Mouse (Mus musculus) hindbrain, embryonic 10.5 days (tissue): Measurements from ENCODE around the gene Rbmxl1. TPM values are rescaled to one million over a fixed set of nuclear protein-coding genes. Genes with fewer than 3 reads are reported as not detected.
A peak's percentile ranks its signal among the peaks of the same experiment; 100 is the strongest.
"Not testable (repeated sequence)": the region's sequence is repeated elsewhere in the genome, so short reads cannot be mapped to it uniquely, and the experiment has no call there.

Experiments used
- DNase-seq: peaks from one replicate; pipeline ENCODE4 v3.0.0-alpha.2; 2017; ENCODE audit warnings: low spot score
- H3K27ac ChIP-seq: fragments of 300-500 bp; sonication (generic); 2 replicates; pipeline ENCODE4 v1.5.1; 2016; ENCODE audit warnings: mild to moderate bottlenecking, moderate library complexity
- H3K27me3 ChIP-seq: fragments of 300-500 bp; sonication (generic); 2 replicates; pipeline ENCODE4 v1.6.1; 2016; ENCODE audit warnings: mild to moderate bottlenecking; ENCODE audit not compliant: poor library complexity, insufficient read depth, severe bottlenecking
- H3K36me3 ChIP-seq: fragments of 300-500 bp; sonication (generic); 2 replicates; pipeline ENCODE4 v1.6.1; 2016; ENCODE audit warnings: mild to moderate bottlenecking, moderate library complexity
- H3K4me1 ChIP-seq: fragments of 300-500 bp; sonication (generic); replicated peaks from 2 replicates; pipeline ENCODE4 v1.6.1; 2016; ENCODE audit warnings: mild to moderate bottlenecking
- H3K4me3 ChIP-seq: fragments of 300-500 bp; sonication (generic); 2 replicates; pipeline ENCODE4 v1.5.1; 2016; ENCODE audit warnings: mild to moderate bottlenecking, moderate library complexity
- H3K9me3 ChIP-seq: fragments of 300-500 bp; sonication (generic); 2 replicates; pipeline ENCODE4 v1.6.1; 2016; ENCODE audit warnings: mild to moderate bottlenecking, moderate library complexity
- WGBS: fragments of 180-500 bp; shearing (Covaris S2); methylation state at CpG from one replicate; pipeline ENCODE4 v1.1.7; 2016; 5-methylcytosine and 5-hydroxymethylcytosine counted together
- polyA plus RNA-seq: library from polyadenylated mRNA; unstranded; fragments of >200 nt; fragmentation: Nextera tagmentation; extraction: Ambion mirVana; gene quantifications from 2 replicates; pipeline ENCODE4 v1.2.1, GENCODE M21; 2016

Gene Rbmxl1
- polyA plus RNA-seq, 1 experiment from 2014 or later: 311 TPM

GRCm38 (mm10) chr8:78515132-78515531, 6.4 kb upstream of the Rbmxl1 start:
- no peaks in the 10 kb centered on the region for H3K27me3 ChIP-seq
- peaks cover 9% of the 10 kb centered on the region for H3K4me1 ChIP-seq
- WGBS: 91% methylated on average over 3 of the region's 3 CpGs
- DNase-seq: no peak
- H3K4me3 ChIP-seq: no peak overlapping the region
- no peak overlapping the region for H3K27ac ChIP-seq
- H3K36me3 ChIP-seq: peaks cover 41% of the 10 kb centered on the region
- H3K9me3 ChIP-seq: no peaks in the 10 kb centered on the region

GRCm38 (mm10) chr8:78514706-78515105, 6.0 kb upstream of the Rbmxl1 start:
- H3K4me1 ChIP-seq: peaks cover 12% of the 10 kb centered on the region
- no peak overlapping the region for H3K4me3 ChIP-seq
- H3K36me3 ChIP-seq: peaks cover 41% of the 10 kb centered on the region
- no peak for DNase-seq
- WGBS: 92% methylated on average over 1 of the region's 1 CpGs
- H3K27ac ChIP-seq: no peak overlapping the region
- H3K27me3 ChIP-seq: no peaks in the 10 kb centered on the region
- H3K9me3 ChIP-seq: no peaks in the 10 kb centered on the region

GRCm38 (mm10) chr8:78513106-78513505, 4.4 kb upstream of the Rbmxl1 start:
- no peak for DNase-seq
- Histone ChIP-seq H3K9me3 (no peaks in the 10 kb centered on the region), H3K36me3 (peaks cover 39% of the 10 kb centered on the region), H3K27ac (no peak overlapping the region), H3K4me3 (no peak overlapping the region), H3K4me1 (peaks cover 12% of the 10 kb centered on the region), H3K27me3 (no peaks in the 10 kb centered on the region)
- 82% methylated on average over 4 of the region's 4 CpGs for WGBS

- Histone ChIP-seq H3K9me3 (peaks cover 4% of the 10 kb centered on the region; the same call in 1 of the 2 replicates), H3K36me3 (peaks cover 31% of the 10 kb centered on the region), H3K27ac (no peak overlapping the region), H3K4me3 (peak overlapping the region; percentile 77; the same call in 1 of the 2 replicates), H3K27me3 (no peaks in the 10 kb centered on the region), H3K4me1 (peaks cover 18% of the 10 kb centered on the region)
- DNase-seq: no peak
- 71% methylated on average over 3 of the region's 3 CpGs for WGBS
Measured at GRCm38 (mm10) chr8:78510926-78511325, 2.2 kb upstream of the Rbmxl1 start.

GRCm38 (mm10) chr8:78510094-78510493, 1.4 kb upstream of the Rbmxl1 start:
- under 1% methylated on average over 11 of the region's 11 CpGs for WGBS
- peaks cover 18% of the 10 kb centered on the region for H3K4me1 ChIP-seq
- H3K4me3 ChIP-seq: peak overlapping the region; percentile 77
- peak overlapping the region; percentile 100 for H3K27ac ChIP-seq
- DNase-seq: no peak
- H3K36me3 ChIP-seq: peaks cover 31% of the 10 kb centered on the region
- peaks cover 4% of the 10 kb centered on the region; the same call in 1 of the 2 replicates for H3K9me3 ChIP-seq
- H3K27me3 ChIP-seq: no peaks in the 10 kb centered on the region

GRCm38 (mm10) chr8:78509273-78510031, 754 bp upstream of the Rbmxl1 start, which contains the start of gene Slc10a7:
Gene Slc10a7, plus strand, starts transcription at chr8:78509346.
- no peaks in the 10 kb centered on the region for H3K27me3 ChIP-seq
- H3K4me3 ChIP-seq: peak within 1 kb of the TSS; percentile 77
- H3K9me3 ChIP-seq: peaks cover 4% of the 10 kb centered on the region; the same call in 1 of the 2 replicates
- peaks cover 37% of the 10 kb centered on the region for H3K36me3 ChIP-seq
- WGBS: under 1% methylated on average over 51 of the region's 51 CpGs
- peak; percentile 91 for DNase-seq
- H3K4me1 ChIP-seq: peaks cover 18% of the 10 kb centered on the region
- H3K27ac ChIP-seq: peak within 1 kb of the TSS; percentile 100

- peak overlapping the region; percentile 100 for H3K27ac ChIP-seq
- peak overlapping the region; percentile 77 for H3K4me3 ChIP-seq
- peaks cover 18% of the 10 kb centered on the region for H3K4me1 ChIP-seq
- no peaks in the 10 kb centered on the region for H3K27me3 ChIP-seq
- peaks cover 4% of the 10 kb centered on the region; the same call in 1 of the 2 replicates for H3K9me3 ChIP-seq
- WGBS: 1% methylated on average over 38 of the region's 38 CpGs
- H3K36me3 ChIP-seq: peaks cover 48% of the 10 kb centered on the region
- DNase-seq: peak; percentile 74
Measured at GRCm38 (mm10) chr8:78507979-78508718, 549 bp downstream of the Rbmxl1 start.

- DNase-seq: no peak
- H3K27me3 ChIP-seq: no peaks in the 10 kb centered on the region
- H3K4me1 ChIP-seq: peaks cover 5% of the 10 kb centered on the region; the same call in 1 of the 2 replicates
- peaks cover 4% of the 10 kb centered on the region; the same call in 1 of the 2 replicates for H3K9me3 ChIP-seq
- no peak overlapping the region for H3K4me3 ChIP-seq
- peaks cover 45% of the 10 kb centered on the region for H3K36me3 ChIP-seq
- WGBS: 72% methylated on average over 2 of the region's 2 CpGs
- no peak overlapping the region for H3K27ac ChIP-seq
Measured at GRCm38 (mm10) chr8:78502706-78503105, 6.0 kb downstream of the Rbmxl1 start.

GRCm38 (mm10) chr8:78496273-78496672, 12.4 kb downstream of the Rbmxl1 start:
- not testable (repeated sequence) for H3K9me3 ChIP-seq, H3K27ac ChIP-seq, DNase-seq, H3K27me3 ChIP-seq, H3K4me3 ChIP-seq, H3K4me1 ChIP-seq, H3K36me3 ChIP-seq
- 92% methylated on average over 3 of the region's 3 CpGs for WGBS

- Histone ChIP-seq H3K9me3 (no peaks in the 10 kb centered on the region), H3K4me1 (no peaks in the 10 kb centered on the region)
- WGBS: 45% methylated on average over 2 of the region's 2 CpGs
Measured at GRCm38 (mm10) chr8:78493031-78493430, 15.7 kb downstream of the Rbmxl1 start.

GRCm38 (mm10) chr8:78489733-78490132, 19.0 kb downstream of the Rbmxl1 start:
- Histone ChIP-seq H3K36me3 (no peaks in the 10 kb centered on the region), H3K4me3 (no peak overlapping the region), H3K27ac (no peak overlapping the region), H3K4me1 (no peaks in the 10 kb centered on the region), H3K27me3 (no peaks in the 10 kb centered on the region), H3K9me3 (no peaks in the 10 kb centered on the region)
- DNase-seq: no peak
- WGBS: 87% methylated on average over 3 of the region's 3 CpGs

More at GRCm38 (mm10) chr8:78493031-78493430, 15.7 kb downstream of the Rbmxl1 start:
- H3K27ac ChIP-seq: no peak overlapping the region
- H3K4me3 ChIP-seq: no peak overlapping the region
- no peak for DNase-seq
- no peaks in the 10 kb centered on the region for H3K36me3 ChIP-seq
- H3K27me3 ChIP-seq: no peaks in the 10 kb centered on the region

GRCm38 (mm10) chr8:78477051-78477829, 31.5 kb downstream of the Rbmxl1 start:
- WGBS: 58% methylated on average over 6 of the region's 6 CpGs
- no peak for DNase-seq

More at GRCm38 (mm10) chr8:78477051-78477829, 31.5 kb downstream of the Rbmxl1 start:
- Histone ChIP-seq H3K27ac (no peak overlapping the region), H3K9me3 (no peaks in the 10 kb centered on the region), H3K4me1 (no peaks in the 10 kb centered on the region), H3K36me3 (no peaks in the 10 kb centered on the region), H3K4me3 (no peak overlapping the region), H3K27me3 (no peaks in the 10 kb centered on the region)
